Mouse (Mus musculus) testis, adult 2 months (tissue): Measurements from ENCODE around the gene Ap1m2.

Source experiments
- CTCF ChIP-seq: fragments of 200-500 bp; IDR thresholded peaks from 2 replicates; pipeline ENCODE4 v1.5.1; 2012; ENCODE audit warnings: low read depth, mild to moderate bottlenecking, inconsistent platforms, low read length, moderate library complexity; ENCODE audit not compliant: control insufficient read depth, insufficient read depth, insufficient replicate concordance
- POLR2A ChIP-seq: fragments of 200-500 bp; IDR thresholded peaks from 2 replicates; pipeline ENCODE4 v1.6.1; 2012; ENCODE audit warnings: low read depth, mild to moderate bottlenecking, inconsistent platforms, low read length, moderate library complexity; ENCODE audit not compliant: control insufficient read depth

GRCm38 (mm10) chr9:21314367-21315140, 2.4 kb upstream of the Ap1m2 start:
- TF ChIP-seq POLR2A, result no peak
- no peak for TF ChIP-seq CTCF
